Mouse (Mus musculus) heart, embryonic 16.5 days (tissue): ENCODE measurements around the gene Tbc1d15. TPM values are rescaled to one million over a fixed set of nuclear protein-coding genes. Genes with fewer than 3 reads are reported as not detected.

Experiments
- ATAC-seq: fragments of 200-750 bp; cut with Nextera tagmentation; replicated peaks from 2 replicates; pipeline ENCODE4 v1.8.0; 2017; ENCODE audit warnings: moderate number of reproducible peaks; ENCODE audit not compliant: insufficient read depth, low FRiP score; ENCODE audit errors: extremely low read depth
- H3K27ac ChIP-seq: fragments of 300-500 bp; sonication (generic); 2 replicates; pipeline ENCODE4 v1.5.1; 2014; ENCODE audit warnings: mild to moderate bottlenecking, low read length, control low read depth, moderate library complexity
- H3K27me3 ChIP-seq: fragments of 300-500 bp; sonication (generic); 2 replicates; pipeline ENCODE4 v1.6.1; 2014; ENCODE audit warnings: low read length, mixed read lengths; ENCODE audit not compliant: control insufficient read depth, insufficient read depth
- H3K36me3 ChIP-seq: fragments of 300-500 bp; sonication (generic); 2 replicates; pipeline ENCODE4 v1.6.1; 2014; ENCODE audit not compliant: control insufficient read depth, insufficient read depth
- H3K4me1 ChIP-seq: fragments of 300-500 bp; sonication (generic); 2 replicates; pipeline ENCODE4 v1.6.1; 2014; ENCODE audit warnings: low read length, mixed read lengths; ENCODE audit not compliant: control insufficient read depth, insufficient read depth
- H3K4me2 ChIP-seq: fragments of 300-500 bp; sonication (generic); 2 replicates; pipeline ENCODE4 v1.6.1; 2014; ENCODE audit warnings: low read depth, mild to moderate bottlenecking, control low read depth, low read length
- H3K4me3 ChIP-seq: fragments of 300-500 bp; sonication (generic); 2 replicates; pipeline ENCODE4 v1.5.1; 2014; ENCODE audit warnings: mild to moderate bottlenecking, control low read depth, low read length
- H3K9ac ChIP-seq: fragments of 300-500 bp; sonication (generic); 2 replicates; pipeline ENCODE4 v1.6.1; 2014; ENCODE audit warnings: low read length, control low read depth
- H3K9me3 ChIP-seq: fragments of 300-500 bp; sonication (generic); replicated peaks from 2 replicates; pipeline ENCODE4 v1.6.1; 2016; ENCODE audit warnings: low read length; ENCODE audit not compliant: control insufficient read depth
- WGBS: fragments of 180-500 bp; shearing (Covaris S2); extraction: QIAGEN DNeasy Blood & Tissue Kit; methylation state at CpG from one replicate; pipeline ENCODE4 v1.1.7; 2014; 5-methylcytosine and 5-hydroxymethylcytosine counted together
- polyA plus RNA-seq: library from polyadenylated mRNA; unstranded; fragments of >200 nt; fragmentation: Nextera tagmentation; extraction: Ambion mirVana; gene quantifications from 2 replicates; pipeline ENCODE4 v1.2.1, GENCODE M21; 2015

Gene Tbc1d15
- polyA plus RNA-seq, 1 experiment from 2014 or later, result 42.2 TPM

DNA sequence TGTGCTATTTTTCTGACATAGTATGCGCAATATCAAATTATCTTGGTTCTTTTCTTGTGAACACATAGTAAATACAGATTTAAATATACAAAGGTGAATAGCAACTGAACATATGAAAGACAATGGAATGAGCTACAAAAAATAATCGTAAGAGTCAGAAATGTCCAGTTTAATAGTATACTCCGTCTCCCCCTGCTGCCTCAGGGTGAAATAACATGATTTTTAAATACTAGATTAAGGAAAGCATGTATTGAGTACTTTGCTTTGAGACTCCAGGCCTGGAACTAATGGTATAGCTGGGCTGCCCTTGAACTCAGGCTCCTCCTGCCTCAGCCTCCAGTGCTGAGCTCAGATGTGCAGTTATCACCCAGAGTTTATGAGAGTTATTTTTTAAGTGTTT lies 18.8 kb downstream of the Tbc1d15 start:
- 88% methylated on average over 3 of the region's 3 CpGs for WGBS
- no peaks in the 10 kb centered on the region for H3K4me1 ChIP-seq
- H3K9me3 ChIP-seq, result no peaks in the 10 kb centered on the region
- no peak overlapping the region for H3K27ac ChIP-seq
- no peak overlapping the region for H3K4me3 ChIP-seq
- no peak for ATAC-seq
- no peak overlapping the region for H3K9ac ChIP-seq
- no peak overlapping the region for H3K4me2 ChIP-seq
- peaks cover 13% of the 10 kb centered on the region for H3K36me3 ChIP-seq
- no peaks in the 10 kb centered on the region for H3K27me3 ChIP-seq

DNA sequence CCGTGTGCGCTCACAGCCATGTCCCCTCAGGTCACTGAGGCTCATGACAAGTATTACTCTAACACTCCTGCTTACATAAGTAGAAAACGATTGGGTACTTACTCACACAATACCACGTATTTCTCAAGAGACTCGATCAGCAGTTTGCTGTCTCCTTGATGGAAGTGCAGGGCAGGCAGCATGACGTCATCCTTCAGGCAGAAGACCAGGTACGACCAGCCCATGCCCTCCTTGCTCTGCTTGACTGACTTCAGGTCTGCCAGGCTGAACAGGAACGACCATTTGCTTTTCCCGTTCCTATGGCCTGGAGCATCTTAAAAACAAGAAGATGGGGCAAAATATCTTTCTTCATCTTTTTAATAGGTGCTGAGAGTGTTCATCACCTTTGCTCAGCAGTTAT lies 22.2 kb downstream of the Tbc1d15 start:
- ATAC-seq, result no peak
- H3K9me3 ChIP-seq, result no peaks in the 10 kb centered on the region
- no peak overlapping the region for H3K4me3 ChIP-seq
- 75% methylated on average over 9 of the region's 9 CpGs for WGBS
- no peak overlapping the region for H3K27ac ChIP-seq
- H3K27me3 ChIP-seq, result no peaks in the 10 kb centered on the region
- H3K4me2 ChIP-seq, result no peak overlapping the region
- peaks cover under 1% of the 10 kb centered on the region; the same call in 1 of the 2 replicates for H3K4me1 ChIP-seq
- peaks cover 11% of the 10 kb centered on the region for H3K36me3 ChIP-seq
- no peak overlapping the region for H3K9ac ChIP-seq

DNA sequence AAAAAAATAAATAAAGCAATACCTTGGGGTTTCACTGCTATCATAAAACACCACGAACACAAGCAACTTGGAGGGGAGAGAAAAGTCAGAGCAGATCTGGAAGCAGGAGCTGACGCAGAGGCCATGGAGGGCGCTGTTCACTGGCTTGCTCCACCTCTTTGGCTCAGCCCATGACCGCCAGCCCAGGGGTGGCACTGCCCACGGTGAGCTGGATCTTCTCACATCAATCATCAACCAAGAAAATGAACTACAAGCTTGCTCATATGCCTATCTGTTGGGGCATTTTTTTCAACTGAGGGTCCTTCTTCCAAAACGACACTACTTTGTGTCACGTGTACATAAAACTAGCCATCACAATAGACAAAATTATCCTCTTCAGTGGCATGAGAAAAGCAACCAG lies 24.7 kb downstream of the Tbc1d15 start:
- Histone ChIP-seq H3K27ac (no peak overlapping the region), H3K9ac (no peak overlapping the region), H3K4me1 (peaks cover 5% of the 10 kb centered on the region), H3K4me2 (no peak overlapping the region), H3K4me3 (no peak overlapping the region), H3K9me3 (no peaks in the 10 kb centered on the region), H3K27me3 (no peaks in the 10 kb centered on the region), H3K36me3 (peaks cover 8% of the 10 kb centered on the region)
- ATAC-seq, result no peak
- WGBS, result 86% methylated on average over 7 of the region's 7 CpGs

DNA sequence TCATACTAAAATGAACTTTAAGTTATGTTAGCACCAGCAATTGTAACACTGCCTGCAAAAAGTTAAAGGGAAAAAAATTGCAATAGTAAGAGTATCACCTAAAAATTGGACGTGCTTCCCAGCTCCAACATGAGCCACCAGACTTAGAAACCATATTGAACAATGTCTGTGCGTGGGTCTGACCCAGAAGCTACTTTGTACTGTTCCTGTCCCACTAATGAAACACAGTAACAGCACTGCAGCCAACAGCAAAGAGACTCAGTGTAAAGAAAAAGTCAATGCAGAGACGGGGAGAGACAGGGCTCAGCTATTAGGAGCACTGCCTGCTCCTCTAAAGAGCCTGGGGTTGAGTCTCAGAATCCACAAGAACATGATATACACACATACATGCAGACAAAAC lies 27.4 kb downstream of the Tbc1d15 start:
- WGBS, result 78% methylated on average over 3 of the region's 3 CpGs
- H3K36me3 ChIP-seq, result peaks cover 14% of the 10 kb centered on the region
- H3K4me2 ChIP-seq, result no peak overlapping the region
- H3K4me1 ChIP-seq, result peaks cover 5% of the 10 kb centered on the region
- no peak overlapping the region for H3K4me3 ChIP-seq
- no peak overlapping the region for H3K9ac ChIP-seq
- no peaks in the 10 kb centered on the region for H3K27me3 ChIP-seq
- 0 out of 2 replicates have a peak overlapping the region, but pooled peaks have one; percentile 4 for H3K27ac ChIP-seq
- no peak for ATAC-seq
- no peaks in the 10 kb centered on the region for H3K9me3 ChIP-seq

DNA sequence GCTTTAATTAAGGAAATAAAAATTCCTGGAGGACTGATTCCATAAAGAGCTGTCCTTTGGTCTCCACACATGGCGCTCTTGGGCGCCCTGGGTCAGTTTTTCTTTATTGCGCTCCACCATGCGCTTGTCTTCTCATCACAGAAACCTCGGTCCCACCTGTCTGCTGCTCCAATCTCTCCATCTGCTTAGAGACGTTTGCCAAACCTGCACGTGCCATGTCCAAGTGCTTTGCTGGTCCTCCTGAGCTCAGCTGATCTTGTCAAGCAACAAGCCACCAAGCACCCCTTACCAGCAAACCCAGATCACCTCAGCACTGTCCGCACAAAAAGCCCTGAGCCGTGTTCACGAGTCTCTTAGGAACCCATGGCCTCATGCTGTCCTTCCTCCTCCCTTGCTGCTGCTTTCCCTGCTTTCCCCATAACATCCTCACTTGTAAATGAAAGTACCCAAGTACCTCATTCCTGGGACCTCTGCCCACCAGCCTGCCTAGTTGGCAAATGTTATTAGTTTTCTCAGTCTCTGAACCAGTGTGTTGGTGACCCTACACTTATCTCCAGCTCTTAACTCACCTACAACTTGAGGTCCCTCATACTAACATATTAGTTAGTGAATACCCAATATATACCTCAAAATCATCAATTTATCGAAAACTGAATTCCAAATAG lies 38.2 kb downstream of the Tbc1d15 start:
- Histone ChIP-seq H3K9me3 (no peaks in the 10 kb centered on the region), H3K4me2 (no peak overlapping the region), H3K4me1 (no peaks in the 10 kb centered on the region), H3K9ac (no peak overlapping the region), H3K4me3 (no peak overlapping the region), H3K36me3 (peaks cover 38% of the 10 kb centered on the region), H3K27me3 (no peaks in the 10 kb centered on the region), H3K27ac (no peak overlapping the region)
- 96% methylated on average over 11 of the region's 11 CpGs for WGBS
- ATAC-seq, result no peak

DNA sequence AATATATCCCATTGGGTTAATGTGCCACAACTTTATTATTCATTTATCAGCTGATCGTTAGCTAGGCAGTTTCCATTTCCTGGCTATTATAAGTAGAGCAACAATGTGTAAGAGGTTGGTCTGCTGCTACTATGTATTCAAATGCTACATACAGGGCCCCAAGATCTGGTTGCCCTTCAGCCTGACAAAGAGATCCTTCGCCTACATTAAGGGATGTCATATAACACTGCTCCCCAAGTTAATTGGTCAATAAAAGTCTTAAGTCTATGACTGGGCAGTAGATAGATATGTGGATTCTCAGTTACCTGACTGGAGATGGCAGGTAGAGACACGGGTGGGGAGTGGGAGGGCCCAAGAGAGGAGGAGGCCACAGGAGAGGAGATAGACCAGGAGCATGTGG lies 45.4 kb downstream of the Tbc1d15 start:
- Histone ChIP-seq H3K9ac (no peak overlapping the region), H3K36me3 (peaks cover 35% of the 10 kb centered on the region), H3K4me2 (no peak overlapping the region), H3K4me1 (no peaks in the 10 kb centered on the region), H3K27me3 (no peaks in the 10 kb centered on the region), H3K9me3 (no peaks in the 10 kb centered on the region), H3K4me3 (no peak overlapping the region), H3K27ac (no peak overlapping the region)
- WGBS, result 83% methylated on average over 3 of the region's 3 CpGs
- ATAC-seq, result no peak

DNA sequence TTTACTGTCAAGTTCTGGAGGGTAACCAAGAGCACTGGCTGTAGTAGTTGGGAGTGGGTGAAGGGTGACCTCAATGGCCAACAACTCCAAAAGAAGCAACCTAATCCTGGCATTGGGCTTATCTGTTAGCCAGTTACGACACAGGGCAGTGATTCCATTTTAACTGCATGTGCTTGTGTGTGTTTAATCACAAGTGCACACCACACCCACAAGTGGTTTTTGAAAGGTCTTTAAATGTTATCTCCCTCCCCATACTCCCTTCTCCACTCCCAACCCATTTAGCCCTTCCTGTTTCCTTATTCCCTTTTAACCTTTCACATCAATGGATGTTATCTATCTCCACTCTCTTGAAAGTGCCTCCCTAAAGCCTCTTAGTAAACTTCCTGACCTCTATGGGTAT lies 46.0 kb downstream of the Tbc1d15 start:
- peaks cover 35% of the 10 kb centered on the region for H3K36me3 ChIP-seq
- H3K4me2 ChIP-seq, result no peak overlapping the region
- no peaks in the 10 kb centered on the region for H3K27me3 ChIP-seq
- H3K4me1 ChIP-seq, result no peaks in the 10 kb centered on the region
- H3K9me3 ChIP-seq, result no peaks in the 10 kb centered on the region
- no peak overlapping the region for H3K27ac ChIP-seq
- no peak overlapping the region for H3K9ac ChIP-seq
- ATAC-seq, result 0 out of 2 replicates have a peak, but pooled peaks have one; percentile 10
- no peak overlapping the region for H3K4me3 ChIP-seq
- WGBS, result 26% methylated on average over 1 of the region's 1 CpGs

DNA sequence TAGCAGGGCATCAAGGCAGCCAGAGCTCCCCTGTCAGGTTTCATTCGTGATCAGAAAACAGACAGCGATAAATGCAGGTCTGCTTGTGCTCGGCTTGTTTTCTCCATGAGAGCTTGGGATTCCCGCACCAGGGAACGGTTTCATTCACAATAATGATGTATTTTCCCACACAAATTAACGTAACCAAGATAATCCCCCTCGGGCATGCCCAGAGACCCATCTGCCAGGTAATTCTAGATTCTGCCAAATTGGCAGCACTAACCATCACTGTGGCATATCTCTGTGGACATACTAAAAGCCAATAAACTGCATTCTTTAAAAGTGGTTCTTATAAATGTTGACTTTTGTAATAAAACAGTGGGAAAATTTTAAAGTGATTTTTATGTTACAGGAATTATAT lies 60.1 kb downstream of the Tbc1d15 start:
- Histone ChIP-seq H3K4me2 (no peak overlapping the region), H3K9ac (no peak overlapping the region), H3K4me3 (no peak overlapping the region), H3K27ac (no peak overlapping the region), H3K4me1 (no peaks in the 10 kb centered on the region), H3K9me3 (no peaks in the 10 kb centered on the region), H3K27me3 (no peaks in the 10 kb centered on the region), H3K36me3 (peaks cover 3% of the 10 kb centered on the region; the same call in 1 of the 2 replicates)
- 77% methylated on average over 7 of the region's 7 CpGs for WGBS
- no peak for ATAC-seq

DNA sequence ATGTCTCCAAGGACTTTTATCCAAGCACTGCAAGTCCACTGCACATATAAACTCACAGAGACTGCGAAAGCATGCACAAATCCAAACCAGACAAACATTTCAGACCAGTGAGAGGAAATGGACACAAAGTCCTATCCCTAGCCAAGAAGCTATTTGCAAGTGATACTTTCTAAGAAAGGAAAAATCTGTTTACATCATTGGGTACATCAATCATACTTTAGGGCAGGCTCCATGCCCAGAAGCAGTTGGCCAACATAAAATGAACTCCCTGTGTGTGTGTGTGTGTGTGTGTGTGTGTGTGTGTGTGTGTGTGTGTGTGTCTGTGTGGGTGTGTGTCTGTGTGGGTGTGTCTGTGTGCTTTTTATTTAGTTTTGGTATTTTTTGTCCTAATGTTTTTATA lies 63.9 kb downstream of the Tbc1d15 start:
- no peaks in the 10 kb centered on the region for H3K4me1 ChIP-seq

More for the DNA sequence above, 63.9 kb downstream of the Tbc1d15 start:
- Histone ChIP-seq H3K27me3 (no peaks in the 10 kb centered on the region), H3K4me2 (no peak overlapping the region), H3K9me3 (no peaks in the 10 kb centered on the region), H3K9ac (no peak overlapping the region), H3K36me3 (no peaks in the 10 kb centered on the region), H3K27ac (no peak overlapping the region), H3K4me3 (no peak overlapping the region)
- 74% methylated on average over 1 of the region's 1 CpGs for WGBS
- no peak for ATAC-seq
